Mouse (Mus musculus) hindlimb bud, embryonic 11.5 days (tissue): ENCODE results near the gene Hoxd8.

Experiments used
- DNase-seq: peaks from one replicate; pipeline ENCODE4 v3.0.0-alpha.2; 2012; ENCODE audit warnings: low read depth, low spot score; ENCODE audit errors: extremely low spot score

Hoxd8 gene

GRCm38 (mm10) chr2:74704393-74704998 is at the start of gene Hoxd8:
TSS of gene Hoxd8 (plus strand) at chr2:74704615.
- DNase-seq = no peak

GRCm38 (mm10) chr2:74654743-74655419 is 49.5 kb upstream of the Hoxd8 start:
- no peak for DNase-seq

GRCm38 (mm10) chr2:74655420-74655781 is 49.0 kb upstream of the Hoxd8 start:
- DNase-seq = no peak

- no peak for DNase-seq
Observed at GRCm38 (mm10) chr2:74655821-74656631, 48.4 kb upstream of the Hoxd8 start.

- DNase-seq = no peak
Observed at GRCm38 (mm10) chr2:74656632-74657021, 47.8 kb upstream of the Hoxd8 start.

- no peak for DNase-seq
Observed at GRCm38 (mm10) chr2:74657251-74658023, 47.0 kb upstream of the Hoxd8 start.

- DNase-seq = no peak
Observed at GRCm38 (mm10) chr2:74658024-74658666, 46.3 kb upstream of the Hoxd8 start.

- no peak for DNase-seq
Observed at GRCm38 (mm10) chr2:74658667-74659371, 45.6 kb upstream of the Hoxd8 start.

- no peak for DNase-seq
Observed at GRCm38 (mm10) chr2:74659507-74660005, 44.9 kb upstream of the Hoxd8 start, which contains the start of gene Evx2. TSS of gene Evx2 (minus strand) at chr2:74659557.

- DNase-seq = no peak
Observed at GRCm38 (mm10) chr2:74660421-74661375, 43.7 kb upstream of the Hoxd8 start.

GRCm38 (mm10) chr2:74661685-74662084 is 42.7 kb upstream of the Hoxd8 start:
- no peak for DNase-seq

GRCm38 (mm10) chr2:74663291-74663925 is 41.0 kb upstream of the Hoxd8 start:
- DNase-seq = no peak

- no peak for DNase-seq
Observed at GRCm38 (mm10) chr2:74666411-74666810, 38.0 kb upstream of the Hoxd8 start.

- no peak for DNase-seq
Observed at GRCm38 (mm10) chr2:74667191-74667841, 37.1 kb upstream of the Hoxd8 start.

- DNase-seq = no peak
Observed at GRCm38 (mm10) chr2:74667842-74668357, 36.5 kb upstream of the Hoxd8 start, which contains the start of gene Hoxd13. TSS of gene Hoxd13 (plus strand) at chr2:74668310.

GRCm38 (mm10) chr2:74668370-74669229 is 35.8 kb upstream of the Hoxd8 start:
- DNase-seq = no peak

GRCm38 (mm10) chr2:74669230-74669578 is 35.2 kb upstream of the Hoxd8 start:
- no peak for DNase-seq
